Comparison of ENCODE assay signal across 18 mouse cellular contexts in the genomic region with DNA sequence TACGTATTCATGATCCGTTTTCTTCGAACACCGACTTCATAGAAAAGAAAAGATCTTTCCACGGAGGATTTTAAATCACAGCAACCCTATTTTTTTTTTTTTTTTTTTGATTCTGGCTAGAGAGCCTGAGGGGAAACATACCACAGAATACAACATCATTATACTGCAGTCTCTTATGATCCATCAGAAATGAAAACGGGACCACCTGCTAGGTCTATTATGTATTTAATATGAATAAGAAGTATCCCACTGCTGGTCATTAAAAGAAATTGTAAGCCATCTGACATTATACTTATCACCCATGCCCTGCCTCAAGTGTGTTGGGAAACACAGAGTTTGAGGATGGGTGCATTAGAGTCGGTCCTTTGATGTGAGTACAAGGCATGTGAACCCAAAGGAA.
"Had no signal": no experiment of that assay in that cellular context is flagged by ENCODE, and none has a peak within 500 bp of the region (broad histone marks: within the 10 kb centered on the region; RNA-seq: fewer than 3 reads in every experiment).

No protein-coding gene starts in this region.

- H3K36me3 ChIP-seq: midbrain, embryonic 13.5 days; neural tube, embryonic 13.5 days; neural tube, embryonic 15.5 days had no signal

- DNase-seq: lung, adult 18-20 months; lung, embryonic 14.5 days; lung, postnatal 10 days; lung, postnatal 4 days; retina, postnatal 1 day; right cerebral cortex, adult 18-20 months; right cerebral cortex, postnatal 25 days; right cerebral cortex, postnatal 4 days; spleen, adult 18-20 months; thymus, adult 18-20 months; thymus, postnatal 14 days; thymus, postnatal 36 days had no signal

- H3K27me3 ChIP-seq: midbrain, embryonic 13.5 days; neural tube, embryonic 13.5 days; neural tube, embryonic 15.5 days had no signal

- ATAC-seq: midbrain, embryonic 13.5 days; midbrain, embryonic 16.5 days had no signal

- H3K4me2 ChIP-seq: lung, embryonic 14.5 days; midbrain, embryonic 11.5 days; midbrain, embryonic 13.5 days; neural tube, embryonic 13.5 days; neural tube, embryonic 15.5 days had no signal

- H3K9me3 ChIP-seq: midbrain, embryonic 13.5 days; neural tube, embryonic 13.5 days; neural tube, embryonic 15.5 days had no signal

- H3K9ac ChIP-seq: lung, embryonic 14.5 days; midbrain, embryonic 13.5 days; neural tube, embryonic 13.5 days; neural tube, embryonic 15.5 days had no signal

- H3K4me3 ChIP-seq: midbrain, embryonic 13.5 days; myocyte; neural tube, embryonic 13.5 days; neural tube, embryonic 15.5 days had no signal

- H3K27ac ChIP-seq: midbrain, embryonic 13.5 days; neural tube, embryonic 13.5 days; neural tube, embryonic 15.5 days had no signal

- H3K4me1 ChIP-seq: midbrain, embryonic 13.5 days; neural tube, embryonic 15.5 days had no signal
